Mouse (Mus musculus) adrenal gland, postnatal 10 days (tissue): ENCODE data around the gene Tex14. TPM values are rescaled to one million over a fixed set of nuclear protein-coding genes. Genes with fewer than 3 reads are reported as not detected.
"Not testable (repeated sequence)": the region's sequence is repeated elsewhere in the genome, so short reads cannot be mapped to it uniquely, and the experiment has no call there.

ENCODE experiments used
- DNase-seq: peaks from one replicate; pipeline ENCODE4 v3.0.0; 2021; ENCODE audit warnings: mixed read lengths
- total RNA-seq, 2 experiments: library from RNA; stranded (reverse); gene quantifications; 2 replicates each; pipeline ENCODE4 v1.2.3; 2021

Gene Tex14
- total RNA-seq, 2 experiments from 2014 or later: 0.58 to 0.90 TPM

DNA sequence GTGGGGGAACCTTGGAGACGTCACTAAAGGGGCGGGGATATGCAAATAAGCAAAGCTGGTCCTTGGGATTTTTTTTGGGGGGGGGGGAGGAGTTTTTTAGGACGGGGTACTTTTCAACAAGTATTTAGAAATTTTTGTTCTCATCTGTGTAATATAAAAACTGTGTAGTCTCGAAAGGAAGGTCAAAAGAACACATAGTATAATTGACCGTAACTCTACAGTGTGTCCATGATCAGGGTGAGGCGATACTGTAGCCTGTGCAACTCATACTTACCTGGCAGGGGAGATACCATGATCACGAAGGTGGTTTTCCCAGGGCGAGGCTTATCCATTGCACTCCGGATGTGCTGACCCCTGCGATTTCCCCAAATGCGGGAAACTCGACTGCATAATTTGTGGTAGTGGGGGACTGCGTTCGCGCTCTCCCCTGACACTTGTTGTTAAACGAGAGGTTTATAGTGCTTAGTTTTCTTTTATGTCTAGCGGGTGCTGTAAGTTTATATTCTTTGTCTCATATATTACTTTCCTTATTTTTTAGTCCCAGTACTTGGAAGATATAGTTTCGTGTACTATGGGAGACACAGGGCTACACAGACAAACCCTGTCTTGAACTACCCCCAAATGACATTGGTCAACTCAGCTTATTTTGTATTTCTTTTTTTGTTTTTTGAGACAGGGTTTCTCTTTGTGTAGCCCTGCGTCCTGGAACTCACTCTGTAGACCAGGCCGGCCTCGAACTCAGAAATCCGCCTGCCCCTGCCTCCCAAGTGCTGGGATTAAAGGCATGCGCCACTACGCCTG lies 21.8 kb downstream of the Tex14 start:
- peak; percentile 88 for DNase-seq

DNA sequence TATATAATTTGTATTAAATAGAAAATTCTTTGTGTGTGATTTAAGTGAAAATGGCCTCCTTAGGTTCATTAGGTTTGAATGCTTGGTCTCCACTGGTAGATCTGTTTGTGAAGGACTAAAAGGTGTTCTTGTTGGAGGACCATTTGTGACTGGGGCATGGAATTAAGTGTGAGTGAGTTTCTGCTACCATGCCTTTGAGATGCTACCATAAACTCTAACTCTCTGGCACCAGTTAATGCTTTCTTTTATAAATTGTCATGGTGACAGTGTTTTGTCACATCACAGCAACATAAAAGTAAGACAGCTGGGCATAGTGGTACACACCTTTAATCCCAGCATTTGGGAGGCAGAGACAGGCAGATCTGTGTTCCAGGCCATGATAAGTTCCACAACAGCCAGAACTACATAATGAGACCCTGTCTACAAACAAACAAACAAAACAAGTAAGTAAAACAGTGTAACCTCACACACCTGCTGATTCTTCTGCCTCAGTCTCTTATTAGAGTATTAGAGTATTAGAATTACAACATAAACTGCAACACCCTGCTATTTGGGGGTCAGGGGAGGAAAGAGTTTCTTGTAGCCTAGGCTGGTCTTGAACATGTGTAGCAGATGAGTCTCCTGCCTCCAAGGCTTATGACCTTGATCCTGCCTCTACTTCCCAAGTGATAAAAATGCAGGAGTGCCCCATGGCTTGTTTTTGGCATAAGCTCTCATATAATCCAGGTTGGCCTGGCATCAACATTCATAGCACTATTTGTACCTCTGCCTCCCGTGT lies 22.6 kb downstream of the Tex14 start:
- no peak for DNase-seq

DNA sequence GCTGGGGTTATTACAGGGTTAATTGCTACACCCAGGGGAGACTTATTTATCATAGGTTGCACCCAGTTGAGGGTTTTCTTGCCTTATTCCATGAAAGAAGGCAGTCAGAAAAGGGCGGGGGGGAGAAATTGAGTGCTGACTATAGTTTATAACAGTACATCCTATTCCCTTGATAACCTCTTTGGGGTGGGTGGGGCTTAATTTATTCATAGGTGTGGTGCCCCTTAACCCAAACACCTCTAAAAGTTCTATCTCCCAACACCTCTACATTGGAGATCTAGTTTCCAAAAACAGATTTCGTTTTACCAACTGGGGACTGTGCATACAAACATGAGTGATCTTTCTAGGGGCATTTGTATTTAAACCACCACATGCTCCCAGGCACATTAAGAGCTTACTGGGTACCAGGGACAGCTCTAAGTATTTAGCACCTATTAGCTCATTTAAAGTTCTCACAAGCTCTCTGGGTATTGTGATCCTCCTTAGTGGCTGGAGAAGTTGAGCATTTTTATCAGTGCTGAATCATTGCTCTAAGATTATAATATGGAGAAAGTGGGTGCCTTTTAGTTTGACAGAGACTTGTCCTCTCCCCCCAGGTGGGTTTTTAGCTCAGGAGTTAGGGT lies 23.3 kb downstream of the Tex14 start:
- DNase-seq: no peak

DNA sequence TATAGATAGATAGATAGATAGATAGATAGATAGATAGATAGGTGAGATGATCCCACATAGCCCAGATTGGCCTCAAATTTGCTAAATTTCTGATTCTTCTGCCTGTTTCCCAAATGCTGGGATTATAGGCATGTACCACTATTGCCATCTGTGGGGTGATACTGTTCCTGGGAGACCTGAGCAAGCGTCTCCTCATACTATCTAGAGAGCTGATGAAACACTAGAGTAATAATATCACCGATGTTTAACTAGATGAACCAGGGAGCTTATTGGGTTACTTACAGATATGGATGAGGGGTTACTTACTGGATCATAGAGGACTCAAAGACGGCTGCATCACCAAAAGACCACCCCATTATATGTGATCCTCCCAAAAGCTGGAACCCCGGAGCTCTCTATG lies 24.5 kb downstream of the Tex14 start:
- DNase-seq: no peak

DNA sequence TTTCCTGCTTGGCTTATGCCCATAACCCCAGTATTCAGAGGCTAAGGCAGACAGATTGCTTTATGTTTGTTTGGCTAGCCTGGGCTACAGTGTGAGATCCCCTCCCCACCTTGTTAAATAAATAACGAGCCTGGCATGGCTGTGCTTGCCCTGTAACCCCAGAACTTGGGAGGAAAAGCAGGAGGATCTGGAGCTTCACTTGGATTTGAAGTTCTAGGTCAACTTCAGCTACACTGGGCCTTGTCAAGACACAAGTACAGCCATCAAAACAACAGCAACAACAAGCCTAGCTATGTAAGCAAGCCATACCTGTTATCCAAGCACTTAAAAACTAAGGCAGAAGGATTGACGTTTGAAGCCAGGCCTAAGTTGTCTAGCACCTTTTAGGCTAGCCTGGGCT lies 25.5 kb downstream of the Tex14 start:
- no peak for DNase-seq

DNA sequence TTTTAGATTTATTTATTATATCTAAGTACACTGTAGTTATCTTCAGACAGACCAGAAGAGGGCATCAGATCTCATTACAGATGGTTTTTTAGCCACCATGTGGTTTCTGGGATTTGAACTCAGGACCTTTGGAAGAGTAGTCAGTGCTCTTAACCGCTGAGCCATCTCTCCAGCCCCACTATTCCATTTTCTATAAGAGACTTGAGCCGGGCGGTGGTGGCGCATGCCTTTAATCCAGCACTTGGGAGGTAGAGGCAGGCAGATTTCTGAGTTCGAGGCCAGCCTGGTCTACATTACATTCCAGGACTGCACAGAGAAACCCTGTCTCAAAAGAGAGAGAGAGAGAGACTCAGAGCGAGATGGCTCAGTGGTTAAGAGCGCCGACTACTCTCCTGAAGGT lies 26.9 kb downstream of the Tex14 start:
- DNase-seq: not testable (repeated sequence)

DNA sequence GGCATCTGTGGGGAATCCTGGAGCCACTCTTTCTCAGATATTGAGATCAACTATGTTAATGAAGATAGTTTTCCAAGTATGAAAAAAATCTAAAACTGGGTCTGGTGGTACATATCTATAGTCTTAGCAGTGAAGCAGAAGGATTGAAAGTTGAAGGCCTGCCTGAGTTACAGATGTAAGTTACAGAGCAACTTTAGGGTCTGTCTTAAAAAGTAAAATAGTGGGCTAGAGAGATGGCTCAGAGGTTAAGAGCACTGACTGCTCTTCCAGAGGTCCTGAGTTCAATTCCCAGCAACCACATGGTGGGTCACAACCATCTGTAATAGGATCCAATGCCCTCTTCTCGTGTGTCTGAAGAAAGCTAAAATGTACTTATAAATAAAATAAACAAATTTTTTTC lies 27.6 kb downstream of the Tex14 start:
- no peak for DNase-seq

DNA sequence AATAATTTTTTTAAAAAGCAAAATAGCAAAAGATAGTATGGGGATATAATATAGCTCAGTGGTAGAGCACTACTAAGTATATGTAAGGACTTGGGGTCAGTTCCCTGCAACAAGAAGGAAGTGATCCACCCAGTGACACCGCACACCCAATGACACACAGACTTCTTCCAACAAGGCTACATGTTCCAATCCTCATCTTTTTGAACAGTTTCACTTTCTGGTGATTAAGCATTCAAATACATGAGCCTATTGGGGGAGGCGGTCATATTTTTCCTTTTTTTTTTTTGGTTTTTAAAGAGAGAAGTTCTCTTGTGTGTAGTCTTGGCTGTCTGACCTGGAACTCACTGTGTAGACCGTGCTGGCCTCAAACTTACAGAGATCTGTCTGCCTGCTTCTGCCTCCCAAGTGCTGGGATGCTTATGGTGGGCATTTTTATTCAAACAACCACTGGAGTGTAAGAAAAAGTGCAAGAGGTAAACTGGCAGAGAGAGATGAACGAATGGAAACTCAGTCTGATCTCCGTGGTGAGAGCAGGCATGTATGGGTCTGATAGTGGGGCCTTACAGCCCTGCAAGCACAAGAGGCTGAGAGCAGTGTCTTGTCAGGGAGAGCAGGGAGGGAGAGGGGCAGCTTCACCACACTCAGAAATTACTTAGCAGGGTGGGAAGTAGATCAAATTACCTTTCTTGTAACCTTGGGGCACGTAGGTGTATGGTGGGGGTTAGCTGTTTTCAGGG lies 28.2 kb downstream of the Tex14 start:
- no peak for DNase-seq

DNA sequence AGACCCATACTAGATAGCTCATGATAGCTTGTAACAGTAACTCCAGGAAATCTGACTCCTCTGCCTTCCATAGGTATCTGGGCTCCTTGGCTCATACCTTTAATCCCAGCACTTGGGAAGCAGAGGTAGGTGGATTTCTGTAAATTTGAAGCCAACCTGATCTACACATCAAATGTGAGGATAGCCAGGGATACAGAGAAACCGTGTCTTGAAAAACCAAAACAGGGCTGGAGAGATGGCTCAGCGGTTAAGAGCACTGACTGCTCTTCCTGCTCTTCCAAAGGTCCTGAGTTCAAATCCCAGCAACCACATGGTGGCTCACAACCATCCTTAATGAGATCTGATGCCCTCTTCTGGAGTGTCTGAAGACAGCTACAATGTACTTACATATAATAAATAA lies 30.2 kb downstream of the Tex14 start:
- not testable (repeated sequence) for DNase-seq

DNA sequence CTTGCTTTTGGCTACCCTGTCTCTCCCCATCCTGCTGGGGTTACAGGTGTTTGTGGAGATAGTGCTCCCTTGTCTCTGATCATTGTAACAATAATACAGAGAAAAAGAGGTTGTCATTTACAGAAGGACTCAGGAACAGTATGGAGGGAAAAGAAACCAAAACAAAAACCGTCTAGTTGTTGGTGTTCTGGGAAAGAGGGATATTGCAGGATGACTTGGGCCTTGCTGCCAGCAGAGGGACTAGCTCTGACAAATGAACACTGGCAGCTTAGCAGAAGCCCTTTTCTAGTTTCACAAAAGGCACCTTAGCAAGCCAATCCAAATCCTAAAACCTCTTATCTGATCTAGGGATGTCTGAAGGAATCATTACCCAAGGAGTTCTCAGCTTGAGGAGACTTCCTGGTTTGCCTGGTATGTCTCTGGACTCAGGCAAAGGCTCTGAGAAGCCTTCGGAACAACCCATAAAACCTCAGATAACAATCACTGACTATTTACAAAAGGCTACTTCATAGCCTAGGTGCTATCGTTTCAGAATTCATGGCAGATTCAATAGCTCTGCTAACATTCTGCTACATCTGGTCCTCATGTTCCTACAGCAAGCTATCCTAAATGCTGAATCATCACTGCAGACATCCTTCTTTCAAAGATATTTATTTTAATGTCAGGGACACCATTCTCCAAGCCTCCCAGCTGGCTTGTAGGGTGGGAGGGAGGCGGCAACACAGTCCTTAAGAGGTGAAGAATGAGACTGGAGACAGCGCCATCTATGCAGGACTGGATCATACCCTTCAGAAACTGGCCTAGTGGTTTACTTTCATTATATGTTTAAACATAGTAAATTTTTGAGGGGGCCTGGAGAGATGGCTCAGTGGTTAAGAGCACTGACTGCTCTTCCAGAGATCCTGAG lies 31.7 kb downstream of the Tex14 start:
- DNase-seq: no peak

DNA sequence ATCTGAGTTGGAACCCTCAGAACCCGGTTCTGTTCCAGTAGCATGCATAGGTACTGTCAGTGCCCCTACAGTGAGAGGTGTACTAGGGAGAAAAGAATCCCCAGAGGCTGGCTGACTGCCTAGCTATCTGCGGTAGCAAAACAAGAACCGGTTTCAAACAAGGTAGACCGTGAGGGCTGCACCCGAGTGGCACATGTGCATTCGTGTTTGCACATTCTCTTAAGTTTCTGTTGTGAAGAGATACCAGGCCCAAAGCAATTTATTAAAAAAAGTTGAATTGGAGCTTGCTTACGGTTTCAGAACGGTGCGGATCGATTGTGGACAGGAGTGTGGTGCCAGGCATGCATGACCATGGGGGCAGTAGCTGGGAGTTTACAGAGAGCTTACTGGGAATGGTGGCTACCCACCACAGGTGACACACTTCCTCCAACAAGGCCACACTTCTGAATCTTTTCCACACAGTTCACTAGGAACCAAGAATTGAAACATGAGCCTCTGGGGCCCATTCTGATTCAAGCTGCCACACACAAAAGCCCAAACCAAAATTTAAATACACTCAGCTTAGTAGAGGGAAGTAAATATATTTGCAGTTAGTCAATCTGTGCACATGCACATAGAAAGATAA lies 35.0 kb downstream of the Tex14 start:
- DNase-seq: no peak

DNA sequence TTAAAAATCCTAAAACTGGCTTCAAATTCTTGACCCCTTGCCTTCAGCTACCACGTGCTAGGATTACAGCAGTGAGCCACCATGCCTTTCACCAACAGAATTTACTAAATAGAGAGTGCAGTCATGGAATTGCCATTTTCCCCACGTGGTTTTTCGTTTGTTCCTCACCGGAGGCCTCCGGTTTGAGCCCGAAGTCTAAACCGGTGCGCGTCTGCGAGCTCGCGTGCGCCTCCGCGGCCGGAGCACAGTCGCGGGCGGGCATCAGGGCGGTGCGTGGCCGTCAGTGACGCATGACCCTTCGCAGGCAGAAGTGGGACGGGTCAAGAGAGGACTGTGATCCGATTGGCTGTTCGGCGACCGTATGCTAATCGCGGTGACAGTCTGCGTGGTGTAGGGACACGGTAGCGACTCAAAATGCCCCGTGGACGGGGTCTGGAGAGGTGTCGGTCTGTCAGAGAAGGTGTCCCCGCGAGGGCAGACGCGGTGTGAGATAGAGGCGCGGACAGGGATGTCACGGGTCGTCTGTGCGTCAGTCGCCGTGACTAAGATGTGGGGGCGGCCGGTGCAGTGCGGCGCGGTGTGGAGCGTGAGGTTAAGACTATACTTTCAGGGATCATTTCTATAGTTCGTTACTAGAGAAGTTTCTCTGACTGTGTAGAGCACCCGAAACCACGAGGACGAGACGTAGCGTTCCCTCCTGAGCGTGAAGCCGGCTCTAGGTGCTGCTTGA lies 37.9 kb downstream of the Tex14 start:
- DNase-seq: peak; percentile 83

DNA sequence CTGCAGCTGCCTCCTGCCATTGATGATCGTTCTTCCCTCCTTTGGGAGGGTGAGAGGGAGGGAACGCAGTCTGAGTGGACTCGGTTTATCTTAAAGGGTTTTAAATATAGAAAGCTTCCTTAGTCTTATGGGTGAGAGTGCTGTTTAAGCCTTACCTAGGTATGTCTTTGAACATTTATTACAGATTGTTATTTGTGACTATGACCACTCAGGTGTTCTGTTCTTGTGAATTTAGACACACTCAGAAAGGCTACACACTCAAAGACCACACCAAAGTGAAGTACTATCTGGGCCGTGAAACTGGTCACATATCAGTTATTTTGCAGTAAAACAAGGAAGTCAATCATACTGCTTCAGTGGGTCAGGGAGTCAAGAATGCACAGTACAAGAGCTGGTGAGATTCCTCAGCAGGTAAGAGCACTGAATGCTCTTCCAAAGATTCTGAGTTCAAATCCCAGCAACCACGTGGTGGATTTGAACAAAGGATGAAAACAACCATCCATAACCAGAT lies 38.6 kb downstream of the Tex14 start:
- DNase-seq: peak; percentile 56

DNA sequence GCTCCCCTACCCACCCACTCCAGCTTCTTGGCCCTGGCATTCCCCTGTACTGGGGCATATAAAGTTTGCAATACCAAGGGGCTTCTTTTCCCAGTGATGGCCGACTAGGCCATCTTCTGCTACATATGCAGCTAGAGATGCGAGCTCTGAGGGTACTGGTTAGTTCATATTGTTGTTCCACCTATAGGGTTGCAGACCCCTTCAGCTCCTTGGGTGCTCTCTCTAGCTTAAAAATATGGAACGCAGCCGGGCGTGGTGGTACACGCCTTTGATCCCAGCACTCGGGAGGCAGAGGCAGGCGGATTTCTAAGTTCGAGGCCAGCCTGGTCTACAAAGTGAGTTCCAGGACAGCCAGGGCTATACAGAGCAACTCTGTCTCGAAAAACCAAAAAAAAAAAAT lies 39.2 kb downstream of the Tex14 start:
- DNase-seq: not testable (repeated sequence)

DNA sequence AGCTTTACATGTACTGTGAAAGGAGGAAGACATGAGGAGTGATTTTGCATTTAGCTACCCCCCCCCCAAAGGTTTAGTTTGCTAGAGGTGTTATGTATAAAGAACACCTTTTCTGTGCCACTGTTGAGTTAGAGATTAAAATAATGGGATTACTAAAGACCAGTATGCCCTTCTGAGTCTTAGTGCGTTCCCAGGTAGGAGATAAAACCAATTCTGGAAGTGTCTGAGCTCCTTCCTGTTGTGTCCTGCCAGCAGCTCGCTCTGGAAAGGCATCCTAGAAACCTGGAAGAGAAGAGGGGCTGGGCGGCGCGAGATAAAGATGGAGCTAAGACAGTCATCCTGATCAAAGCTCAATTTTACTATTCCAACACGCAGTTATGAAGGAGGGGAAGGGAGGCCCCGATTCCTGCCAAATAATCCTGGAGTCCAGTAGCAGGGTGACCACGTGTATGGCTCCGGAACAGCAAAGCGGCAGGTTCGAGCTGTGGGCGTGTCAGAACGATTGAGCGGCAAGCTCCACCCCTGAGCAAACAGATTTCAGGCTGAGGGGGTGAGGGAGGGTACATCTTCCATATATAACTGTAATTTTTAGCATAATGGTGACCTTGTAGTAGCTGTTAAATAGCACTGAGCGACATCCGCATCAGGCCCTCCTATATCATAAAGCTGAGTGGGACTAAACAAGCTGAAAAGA lies 40.0 kb downstream of the Tex14 start:
- DNase-seq: no peak

DNA sequence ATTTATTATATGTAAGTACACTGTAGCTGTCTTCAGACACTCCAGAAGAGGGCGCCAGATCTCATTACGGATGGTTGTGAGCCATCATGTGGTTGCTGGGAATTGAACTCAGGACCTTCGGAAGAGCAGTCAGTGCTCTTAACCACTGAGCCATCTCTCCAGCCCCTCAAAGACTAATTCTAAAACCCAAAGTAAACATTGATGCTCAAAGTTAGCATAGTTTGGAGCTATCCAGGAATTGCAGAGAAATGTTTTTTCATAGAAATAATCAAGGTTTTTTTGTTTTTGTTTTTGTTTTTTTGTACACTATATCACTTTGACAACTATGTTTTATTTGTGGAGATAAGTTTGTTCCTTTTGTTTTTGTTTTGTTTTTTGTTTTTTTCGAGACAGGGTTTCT lies 40.7 kb downstream of the Tex14 start:
- not testable (repeated sequence) for DNase-seq

DNA sequence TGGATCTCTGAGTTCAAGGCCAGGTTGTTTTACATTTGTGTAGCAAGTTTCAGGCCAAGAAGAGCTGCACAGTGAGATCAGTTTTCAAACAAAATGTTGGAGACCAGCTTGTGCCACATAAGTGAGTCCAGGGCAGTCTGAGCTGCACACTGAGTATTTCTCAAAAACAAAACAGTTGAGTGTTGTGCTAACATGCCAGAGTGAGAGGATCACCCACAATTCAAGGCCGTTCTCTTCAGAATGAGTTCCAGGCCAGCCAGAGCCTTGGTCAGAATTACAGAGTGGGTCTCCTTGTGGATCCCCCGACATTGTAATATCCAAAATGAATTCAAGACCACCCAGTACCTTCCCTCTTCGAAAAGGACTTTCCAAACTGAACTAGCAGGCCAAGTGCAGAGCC lies 41.3 kb downstream of the Tex14 start:
- no peak for DNase-seq

DNA sequence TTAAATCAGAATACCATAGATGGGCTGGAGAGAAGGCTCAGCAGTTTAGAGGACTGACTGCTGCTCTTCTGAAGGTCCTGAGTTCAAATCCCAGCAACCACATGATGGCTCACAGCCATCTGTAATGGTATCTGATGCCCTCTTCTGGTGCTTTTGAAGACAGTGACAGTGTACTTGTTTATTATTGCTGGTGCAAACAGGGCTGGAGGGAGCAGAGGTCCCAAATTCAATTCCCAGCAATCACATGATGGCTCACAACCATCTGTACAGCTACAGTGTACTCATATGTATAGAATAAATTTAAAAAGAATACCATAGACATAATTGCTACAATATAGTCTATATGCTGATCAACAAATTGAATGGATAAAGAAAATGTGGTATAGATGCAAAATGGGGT lies 42.6 kb downstream of the Tex14 start:
- no peak for DNase-seq

DNA sequence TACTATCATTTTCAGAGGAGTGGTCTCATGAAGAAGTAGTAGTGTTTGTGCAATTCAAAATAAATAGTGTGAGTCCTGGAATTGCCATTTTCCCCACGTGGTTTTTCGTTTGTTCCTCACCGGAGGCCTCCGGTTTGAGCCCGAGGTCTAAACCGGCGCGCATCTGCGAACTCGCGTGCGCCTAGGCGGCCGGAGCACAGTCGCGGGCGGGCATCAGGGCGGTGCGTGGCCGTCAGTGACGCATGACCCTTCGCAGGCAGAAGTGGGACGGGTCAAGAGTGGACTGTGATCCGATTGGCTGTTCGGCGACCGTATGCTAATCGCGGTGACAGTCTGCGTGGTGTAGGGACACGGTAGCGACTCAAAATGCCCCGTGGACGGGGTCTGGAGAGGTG lies 43.2 kb downstream of the Tex14 start:
- peak; percentile 95 for DNase-seq
